Mouse (Mus musculus) limb, embryonic 12.5 days (tissue): Measurements from ENCODE around the gene Lrig1. TPM values are rescaled to one million over a fixed set of nuclear protein-coding genes. Genes with fewer than 3 reads are reported as not detected.

Source experiments
- ATAC-seq: fragments of 200-750 bp; cut with Nextera tagmentation; 2 replicates; pipeline ENCODE4 v1.8.0; 2017; ENCODE audit warnings: low read depth, moderate TSS enrichment; ENCODE audit not compliant: insufficient number of reproducible peaks, insufficient read depth, low FRiP score, low TSS enrichment
- H3K27ac ChIP-seq: fragments of 300-500 bp; sonication (generic); 2 replicates; pipeline ENCODE4 v1.5.1; 2016; ENCODE audit warnings: mild to moderate bottlenecking, moderate library complexity
- H3K27me3 ChIP-seq: fragments of 300-500 bp; sonication (generic); 2 replicates; pipeline ENCODE4 v1.6.1; 2016; ENCODE audit warnings: mild to moderate bottlenecking, moderate library complexity
- H3K36me3 ChIP-seq: fragments of 300-500 bp; sonication (generic); 2 replicates; pipeline ENCODE4 v1.6.1; 2016; ENCODE audit warnings: mild to moderate bottlenecking, moderate library complexity
- H3K4me1 ChIP-seq: fragments of 300-500 bp; sonication (generic); replicated peaks from 2 replicates; pipeline ENCODE4 v1.6.1; 2016
- H3K4me2 ChIP-seq: fragments of 300-500 bp; sonication (generic); 2 replicates; pipeline ENCODE4 v1.6.1; 2016; ENCODE audit warnings: mild to moderate bottlenecking, moderate library complexity
- H3K4me3 ChIP-seq: fragments of 300-500 bp; sonication (generic); replicated peaks from 2 replicates; pipeline ENCODE4 v1.5.1; 2016; ENCODE audit warnings: mild to moderate bottlenecking
- H3K9ac ChIP-seq: fragments of 300-500 bp; sonication (generic); replicated peaks from 2 replicates; pipeline ENCODE4 v1.6.1; 2016; ENCODE audit warnings: mild to moderate bottlenecking, moderate library complexity
- H3K9me3 ChIP-seq: fragments of 300-500 bp; sonication (generic); 2 replicates; pipeline ENCODE4 v1.6.1; 2016; ENCODE audit warnings: mild to moderate bottlenecking, moderate library complexity
- WGBS: fragments of 180-500 bp; shearing (Covaris S2); methylation state at CpG from one replicate; pipeline ENCODE4 v1.1.7; 2016; 5-methylcytosine and 5-hydroxymethylcytosine counted together
- polyA plus RNA-seq: library from polyadenylated mRNA; unstranded; fragments of >200 nt; fragmentation: Nextera tagmentation; extraction: Ambion mirVana; gene quantifications from 2 replicates; pipeline ENCODE4 v1.2.1, GENCODE M21; 2016

The Lrig1 gene
- polyA plus RNA-seq, 1 experiment from 2014 or later = 20.5 TPM

DNA sequence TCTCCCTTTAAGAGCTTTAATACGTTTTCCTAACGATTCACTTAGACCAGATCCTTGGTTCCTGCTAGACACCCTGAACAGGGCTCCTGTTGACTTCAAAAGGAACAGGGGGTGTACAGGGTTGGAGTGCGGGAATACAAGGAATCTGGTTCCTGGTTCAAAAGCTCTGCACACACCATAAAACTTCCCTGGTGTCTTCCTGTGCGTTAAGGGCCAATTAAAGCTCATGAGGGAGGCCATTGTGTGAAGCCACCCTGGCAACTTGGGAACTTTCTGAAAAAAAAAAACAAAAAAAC is 15.6 kb upstream of the Lrig1 start:
- H3K9ac ChIP-seq = no peak overlapping the region
- no peaks in the 10 kb centered on the region for H3K9me3 ChIP-seq
- 0 out of 2 replicates have a peak overlapping the region, but pooled peaks have one; percentile 35 for H3K4me2 ChIP-seq
- H3K4me1 ChIP-seq = peaks cover 35% of the 10 kb centered on the region
- peak; percentile 70 for ATAC-seq
- H3K27ac ChIP-seq = peak overlapping the region; percentile 75
- no peaks in the 10 kb centered on the region for H3K36me3 ChIP-seq
- H3K4me3 ChIP-seq = no peak overlapping the region
- H3K27me3 ChIP-seq = 0 out of 2 replicates have a peak, but pooled peaks cover 3% of the 10 kb centered on the region
- WGBS = 4% methylated on average over 4 of the region's 4 CpGs

- Histone ChIP-seq H3K9me3 (no peaks in the 10 kb centered on the region), H3K27ac (peak overlapping the region; percentile 75), H3K4me1 (peaks cover 35% of the 10 kb centered on the region), H3K4me2 (peak overlapping the region; percentile 35), H3K9ac (no peak overlapping the region), H3K36me3 (no peaks in the 10 kb centered on the region), H3K27me3 (0 out of 2 replicates have a peak, but pooled peaks cover 3% of the 10 kb centered on the region), H3K4me3 (no peak overlapping the region)
- no peak for ATAC-seq
- WGBS = 13% methylated on average over 13 of the region's 13 CpGs
Measured at GRCm38 (mm10) chr6:94714815-94715644, 15.1 kb upstream of the Lrig1 start.

GRCm38 (mm10) chr6:94709832-94710231 is 9.9 kb upstream of the Lrig1 start:
- H3K4me2 ChIP-seq = no peak overlapping the region
- H3K36me3 ChIP-seq = no peaks in the 10 kb centered on the region
- 18% methylated on average over 3 of the region's 3 CpGs for WGBS
- no peak overlapping the region for H3K4me3 ChIP-seq
- peaks cover 6% of the 10 kb centered on the region; the same call in 1 of the 2 replicates for H3K27me3 ChIP-seq
- no peak overlapping the region for H3K27ac ChIP-seq
- H3K9ac ChIP-seq = no peak overlapping the region
- H3K9me3 ChIP-seq = no peaks in the 10 kb centered on the region
- no peak for ATAC-seq
- H3K4me1 ChIP-seq = peaks cover 23% of the 10 kb centered on the region

- Histone ChIP-seq H3K9ac (no peak overlapping the region), H3K27me3 (peaks cover 6% of the 10 kb centered on the region; the same call in 1 of the 2 replicates), H3K4me2 (no peak overlapping the region), H3K36me3 (no peaks in the 10 kb centered on the region), H3K4me1 (peaks cover 16% of the 10 kb centered on the region), H3K27ac (no peak overlapping the region), H3K4me3 (no peak overlapping the region), H3K9me3 (no peaks in the 10 kb centered on the region)
- ATAC-seq = no peak
- 90% methylated on average over 1 of the region's 1 CpGs for WGBS
Measured at GRCm38 (mm10) chr6:94709150-94709549, 9.2 kb upstream of the Lrig1 start.

DNA sequence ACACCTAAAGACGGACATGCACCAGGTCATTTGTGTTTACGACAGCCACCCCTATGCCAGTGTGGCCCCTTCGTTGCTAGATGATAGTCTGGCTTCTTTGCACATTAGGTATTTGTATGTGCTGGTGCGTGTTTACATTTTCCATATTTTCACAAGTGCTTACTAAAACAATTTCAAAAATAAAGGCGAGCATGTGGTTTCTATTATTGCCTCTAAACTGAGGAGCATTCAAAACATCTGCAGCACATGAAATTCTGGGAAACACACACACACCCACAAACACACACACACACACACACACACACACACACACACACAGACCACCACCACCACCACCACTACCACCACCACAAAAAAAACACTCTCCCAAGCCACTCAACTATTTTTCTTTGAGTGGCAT is 7.3 kb upstream of the Lrig1 start:
- Histone ChIP-seq H3K9me3 (no peaks in the 10 kb centered on the region), H3K9ac (no peak overlapping the region), H3K4me2 (no peak overlapping the region), H3K27ac (no peak overlapping the region), H3K4me3 (no peak overlapping the region), H3K27me3 (peaks cover 14% of the 10 kb centered on the region; the same call in 1 of the 2 replicates), H3K36me3 (no peaks in the 10 kb centered on the region), H3K4me1 (peaks cover 16% of the 10 kb centered on the region)
- ATAC-seq = no peak
- WGBS = 38% methylated on average over 5 of the region's 5 CpGs

- Histone ChIP-seq H3K27me3 (peaks cover 21% of the 10 kb centered on the region; the same call in 1 of the 2 replicates), H3K4me1 (peaks cover 23% of the 10 kb centered on the region), H3K36me3 (no peaks in the 10 kb centered on the region), H3K9me3 (no peaks in the 10 kb centered on the region), H3K4me3 (no peak overlapping the region), H3K4me2 (no peak overlapping the region), H3K9ac (no peak overlapping the region), H3K27ac (no peak overlapping the region)
- 59% methylated on average over 1 of the region's 1 CpGs for WGBS
- ATAC-seq = no peak
Measured at GRCm38 (mm10) chr6:94705931-94706330, 6.0 kb upstream of the Lrig1 start.

DNA sequence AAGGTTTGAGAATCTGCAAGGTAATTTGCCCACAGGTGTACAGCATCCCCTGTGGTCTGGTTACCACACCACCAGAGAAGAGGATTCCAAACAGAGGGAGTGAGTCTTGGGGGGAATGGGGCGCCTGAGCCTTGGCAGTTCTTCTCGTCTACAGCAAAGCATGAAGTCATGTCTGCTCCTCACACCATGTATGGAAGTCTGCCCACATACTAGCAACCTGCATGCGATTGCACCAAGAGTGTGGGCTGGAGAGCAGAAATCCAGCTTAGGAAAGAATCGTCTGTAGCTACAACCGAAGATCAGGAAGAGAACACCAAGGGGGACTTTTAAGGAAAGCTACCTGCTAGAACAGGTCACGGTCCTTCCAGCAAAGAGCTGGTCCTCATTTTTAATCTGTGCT is 3.0 kb upstream of the Lrig1 start:
- Histone ChIP-seq H3K9me3 (no peaks in the 10 kb centered on the region), H3K27ac (no peak overlapping the region), H3K9ac (no peak overlapping the region), H3K27me3 (peaks cover 15% of the 10 kb centered on the region; the same call in 1 of the 2 replicates), H3K4me3 (no peak overlapping the region), H3K4me2 (no peak overlapping the region), H3K36me3 (no peaks in the 10 kb centered on the region), H3K4me1 (peaks cover 31% of the 10 kb centered on the region)
- 87% methylated on average over 6 of the region's 6 CpGs for WGBS
- ATAC-seq = no peak

GRCm38 (mm10) chr6:94701071-94701470 is 1.1 kb upstream of the Lrig1 start:
- H3K4me2 ChIP-seq = peak overlapping the region; percentile 82
- H3K36me3 ChIP-seq = no peaks in the 10 kb centered on the region
- H3K4me3 ChIP-seq = peak overlapping the region; percentile 97
- no peak for ATAC-seq
- WGBS = 2% methylated on average over 18 of the region's 18 CpGs
- H3K4me1 ChIP-seq = peaks cover 34% of the 10 kb centered on the region
- peak overlapping the region; percentile 24; the same call in 1 of the 2 replicates for H3K9ac ChIP-seq
- peaks cover 15% of the 10 kb centered on the region; the same call in 1 of the 2 replicates for H3K27me3 ChIP-seq
- H3K27ac ChIP-seq = peak overlapping the region; percentile 24; the same call in 1 of the 2 replicates
- H3K9me3 ChIP-seq = no peaks in the 10 kb centered on the region

GRCm38 (mm10) chr6:94700612-94701011 is 654 bp upstream of the Lrig1 start:
- peaks cover 15% of the 10 kb centered on the region; the same call in 1 of the 2 replicates for H3K27me3 ChIP-seq
- H3K27ac ChIP-seq = peak overlapping the region; percentile 24; the same call in 1 of the 2 replicates
- no peak for ATAC-seq
- H3K4me1 ChIP-seq = peaks cover 38% of the 10 kb centered on the region
- no peaks in the 10 kb centered on the region for H3K36me3 ChIP-seq
- H3K4me3 ChIP-seq = peak overlapping the region; percentile 97
- 0% methylated on average over 8 of the region's 8 CpGs for WGBS
- H3K4me2 ChIP-seq = peak overlapping the region; percentile 82
- H3K9me3 ChIP-seq = no peaks in the 10 kb centered on the region
- 0 out of 2 replicates have a peak overlapping the region, but pooled peaks have one; percentile 24 for H3K9ac ChIP-seq

GRCm38 (mm10) chr6:94699173-94699987 is 578 bp downstream of the Lrig1 start:
- H3K9me3 ChIP-seq = no peaks in the 10 kb centered on the region
- peak; percentile 41 for ATAC-seq
- H3K27me3 ChIP-seq = peaks cover 15% of the 10 kb centered on the region; the same call in 1 of the 2 replicates
- peaks cover 51% of the 10 kb centered on the region for H3K4me1 ChIP-seq
- peak overlapping the region; percentile 97 for H3K9ac ChIP-seq
- peak overlapping the region; percentile 82 for H3K4me2 ChIP-seq
- H3K4me3 ChIP-seq = peak overlapping the region; percentile 97
- under 1% methylated on average over 90 of the region's 95 CpGs for WGBS
- no peaks in the 10 kb centered on the region for H3K36me3 ChIP-seq
- H3K27ac ChIP-seq = peak overlapping the region; percentile 93
